Mouse (Mus musculus): Measurements from ENCODE around the gene Scgb1b24. TPM values are rescaled to one million over a fixed set of nuclear protein-coding genes. Genes with fewer than 3 reads are reported as not detected.

The Scgb1b24 gene
- polyA plus RNA-seq (2015; fragmentation: Nextera tagmentation; extraction: Ambion mirVana) = not detected in 2 replicates

DNA sequence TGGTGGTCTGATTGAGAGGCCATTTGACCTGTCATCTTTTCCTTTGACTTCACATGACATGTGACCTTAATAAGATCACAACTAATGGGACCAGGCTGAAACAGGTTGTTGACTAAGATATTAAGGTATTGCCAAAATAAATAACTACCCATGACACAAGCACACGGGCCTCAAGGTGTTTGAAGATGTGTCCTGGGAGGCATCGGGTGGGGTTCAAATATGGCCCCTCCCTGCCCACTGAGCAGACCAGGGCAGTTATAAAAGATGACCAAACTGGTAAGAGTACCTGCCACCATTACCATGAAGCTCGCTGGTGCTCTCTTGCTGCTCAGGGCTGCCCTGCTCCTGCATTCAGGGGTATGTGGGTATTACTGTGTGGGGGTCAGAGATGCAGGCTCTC is at the start of gene Scgb1b24:
Scgb1b24 (plus strand) TSS at position 301 of the 400 bp plus-strand sequence.

DNA sequence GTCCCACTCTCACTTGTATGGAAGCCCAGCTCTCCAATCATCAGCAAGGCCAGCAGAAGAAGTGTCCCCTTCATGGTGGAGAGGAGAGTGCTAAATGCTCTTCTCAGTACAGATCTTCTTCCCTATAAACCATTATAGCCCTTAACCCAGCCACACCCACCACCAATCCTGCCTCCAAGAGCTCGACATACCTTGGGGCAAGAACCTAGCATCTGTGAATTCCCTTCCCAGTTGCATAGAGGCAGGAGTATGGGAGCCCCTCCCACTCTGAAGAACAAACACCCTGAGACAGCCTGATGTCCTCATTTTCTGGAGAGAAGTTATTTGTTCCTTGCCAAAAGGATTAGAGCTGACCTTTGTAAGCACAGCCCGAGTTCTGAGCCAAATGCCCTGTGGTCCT is 4.4 kb upstream of the Scgb1b24 start, which contains the start of gene Scgb2b24:
Scgb2b24 (minus strand) TSS at position 101 of the 400 bp plus-strand sequence.

Other genes starting within 250 kb of the Scgb1b24 start
- not detected in 2 replicates for gene Scgb2b21, start 223.3 kb upstream of the Scgb1b24 start, polyA plus RNA-seq (2015; fragmentation: Nextera tagmentation; extraction: Ambion mirVana)
- gene Scgb2b24, start 4.5 kb upstream of the Scgb1b24 start, polyA plus RNA-seq (2015; fragmentation: Nextera tagmentation; extraction: Ambion mirVana) = not detected in 2 replicates
- not detected in 2 replicates for gene Scgb2b26, start 201.2 kb downstream of the Scgb1b24 start, polyA plus RNA-seq (2015; fragmentation: Nextera tagmentation; extraction: Ambion mirVana)